Mouse (Mus musculus) limb, embryonic 14.5 days (tissue): ENCODE data around the gene Cacna1g. TPM values are rescaled to one million over a fixed set of nuclear protein-coding genes. Genes with fewer than 3 reads are reported as not detected.
"Not testable (repeated sequence)": the region's sequence is repeated elsewhere in the genome, so short reads cannot be mapped to it uniquely, and the experiment has no call there.

Experiments used
- ATAC-seq: fragments of 200-750 bp; cut with Nextera tagmentation; 2 replicates; pipeline ENCODE4 v1.8.0; 2017; ENCODE audit warnings: low read depth, moderate number of reproducible peaks, moderate TSS enrichment; ENCODE audit not compliant: low FRiP score
- DNase-seq: peaks from one replicate; pipeline ENCODE4 v3.0.0-alpha.2; 2015; ENCODE audit warnings: low spot score
- H3K27ac ChIP-seq: fragments of 300-500 bp; sonication (generic); replicated peaks from 2 replicates; pipeline ENCODE4 v1.5.1; 2014; ENCODE audit warnings: low read depth, mild to moderate bottlenecking, low read length, moderate library complexity, mixed read lengths
- H3K27me3 ChIP-seq: fragments of 300-500 bp; sonication (generic); 2 replicates; pipeline ENCODE4 v1.6.1; 2014; ENCODE audit warnings: low read length, mixed read lengths; ENCODE audit not compliant: control insufficient read depth, insufficient read depth
- H3K36me3 ChIP-seq: fragments of 300-500 bp; sonication (generic); 2 replicates; pipeline ENCODE4 v1.6.1; 2014; ENCODE audit warnings: mild to moderate bottlenecking, low read length, moderate library complexity, mixed read lengths; ENCODE audit not compliant: control insufficient read depth, insufficient read depth
- H3K4me1 ChIP-seq: fragments of 300-500 bp; sonication (generic); 2 replicates; pipeline ENCODE4 v1.6.1; 2014; ENCODE audit warnings: antibody characterized with exemption, low read length, mixed read lengths; ENCODE audit not compliant: control insufficient read depth, insufficient read depth
- H3K4me2 ChIP-seq: fragments of 300-500 bp; sonication (generic); replicated peaks from 2 replicates; pipeline ENCODE4 v1.6.1; 2014; ENCODE audit warnings: low read depth, mild to moderate bottlenecking, low read length, moderate library complexity; ENCODE audit not compliant: severe bottlenecking
- H3K4me3 ChIP-seq: fragments of 300-500 bp; sonication (generic); replicated peaks from 2 replicates; pipeline ENCODE4 v1.5.1; 2014; ENCODE audit warnings: low read length
- H3K9ac ChIP-seq: fragments of 300-500 bp; sonication (generic); 2 replicates; pipeline ENCODE4 v1.6.1; 2014; ENCODE audit warnings: mild to moderate bottlenecking, low read depth, low read length, moderate library complexity; ENCODE audit not compliant: severe bottlenecking
- H3K9me3 ChIP-seq: fragments of 300-500 bp; sonication (generic); 2 replicates; pipeline ENCODE4 v1.6.1; 2016; ENCODE audit warnings: low read length; ENCODE audit not compliant: control insufficient read depth
- POLR2A ChIP-seq: fragments of 200-500 bp; IDR thresholded peaks from 2 replicates; pipeline ENCODE4 v1.8.0; 2012; ENCODE audit warnings: inconsistent platforms, mild to moderate bottlenecking, moderate library complexity, borderline replicate concordance; ENCODE audit not compliant: insufficient read depth, insufficient read length; ENCODE audit errors: extremely low read depth
- WGBS: fragments of 180-500 bp; shearing (Covaris S2); extraction: QIAGEN DNeasy Blood & Tissue Kit; methylation state at CpG from one replicate; pipeline ENCODE4 v1.1.7; 2014; 5-methylcytosine and 5-hydroxymethylcytosine counted together
- polyA plus RNA-seq, 2 experiments: library from polyadenylated mRNA; depleted of rRNA in 1 of 2; stranded (reverse) in 1 of 2; unstranded in 1 of 2; fragments of >200 nt; fragmentation: Nextera tagmentation in 1 of 2; extraction: Ambion mirVana in 1 of 2; gene quantifications; 2 replicates each; pipeline versions ENCODE4 v1.2.1 to v1.2.3; 2012 to 2014

Gene Cacna1g
- polyA plus RNA-seq, 2 experiments: 49.0 to 449 TPM

GRCm38 (mm10) chr11:94400996-94401395 lies 73.0 kb downstream of the Cacna1g start:
- Histone ChIP-seq H3K36me3 (no peaks in the 10 kb centered on the region), H3K27ac (no peak overlapping the region), H3K27me3 (no peaks in the 10 kb centered on the region), H3K4me1 (peaks cover 13% of the 10 kb centered on the region), H3K9me3 (no peaks in the 10 kb centered on the region), H3K4me2 (no peak overlapping the region), H3K4me3 (no peak overlapping the region), H3K9ac (no peak overlapping the region)
- DNase-seq (no peak), ATAC-seq (no peak)
- WGBS: 70% methylated on average over 6 of the region's 6 CpGs
- no peak for TF ChIP-seq POLR2A

- no peaks in the 10 kb centered on the region for H3K27me3 ChIP-seq
- no peak overlapping the region for H3K4me3 ChIP-seq
- no peak overlapping the region for H3K27ac ChIP-seq
- no peak overlapping the region for H3K4me2 ChIP-seq
- H3K4me1 ChIP-seq: 0 out of 2 replicates have a peak, but pooled peaks cover 3% of the 10 kb centered on the region
- no peak overlapping the region for H3K9ac ChIP-seq
- H3K36me3 ChIP-seq: no peaks in the 10 kb centered on the region
- 89% methylated on average over 7 of the region's 7 CpGs for WGBS
- no peak for TF ChIP-seq POLR2A
- DNase-seq (no peak), ATAC-seq (no peak)
- H3K9me3 ChIP-seq: no peaks in the 10 kb centered on the region
Measured at GRCm38 (mm10) chr11:94394107-94394506, 79.9 kb downstream of the Cacna1g start.

GRCm38 (mm10) chr11:94393490-94393889 lies 80.5 kb downstream of the Cacna1g start:
- H3K4me1 ChIP-seq, H3K4me2 ChIP-seq, H3K9ac ChIP-seq, H3K27ac ChIP-seq, H3K9me3 ChIP-seq, DNase-seq, ATAC-seq, H3K27me3 ChIP-seq, H3K36me3 ChIP-seq, H3K4me3 ChIP-seq: not testable (repeated sequence)
- 88% methylated on average over 4 of the region's 4 CpGs for WGBS

GRCm38 (mm10) chr11:94392672-94393109 lies 81.3 kb downstream of the Cacna1g start, which contains the start of gene Abcc3:
Gene Abcc3, minus strand, starts transcription at chr11:94392997.
- H3K27ac ChIP-seq: no peak within 1 kb of the TSS
- TF ChIP-seq POLR2A: no peak
- H3K4me2 ChIP-seq: peak within 1 kb of the TSS; percentile 28
- 0 out of 2 replicates have a peak, but pooled peaks cover 3% of the 10 kb centered on the region for H3K4me1 ChIP-seq
- no peaks in the 10 kb centered on the region for H3K36me3 ChIP-seq
- ATAC-seq: no peak
- peak within 1 kb of the TSS; percentile 32 for H3K9ac ChIP-seq
- WGBS: 5% methylated on average over 20 of the region's 20 CpGs
- no peak for DNase-seq
- peak within 1 kb of the TSS; percentile 20 for H3K4me3 ChIP-seq
- H3K9me3 ChIP-seq: no peaks in the 10 kb centered on the region
- no peaks in the 10 kb centered on the region for H3K27me3 ChIP-seq

- Histone ChIP-seq H3K27me3 (no peaks in the 10 kb centered on the region), H3K4me2 (no peak overlapping the region), H3K4me1 (0 out of 2 replicates have a peak, but pooled peaks cover 3% of the 10 kb centered on the region), H3K9me3 (no peaks in the 10 kb centered on the region), H3K9ac (no peak overlapping the region), H3K36me3 (no peaks in the 10 kb centered on the region), H3K27ac (no peak overlapping the region), H3K4me3 (no peak overlapping the region)
- WGBS: 85% methylated on average over 10 of the region's 10 CpGs
- DNase-seq (no peak), ATAC-seq (no peak)
- no peak for TF ChIP-seq POLR2A
Measured at GRCm38 (mm10) chr11:94391661-94392060, 82.3 kb downstream of the Cacna1g start.

GRCm38 (mm10) chr11:94390825-94391224 lies 83.2 kb downstream of the Cacna1g start:
- H3K27ac ChIP-seq: no peak overlapping the region
- H3K4me1 ChIP-seq: peaks cover 10% of the 10 kb centered on the region; the same call in 1 of the 2 replicates
- H3K4me2 ChIP-seq: no peak overlapping the region
- H3K36me3 ChIP-seq: no peaks in the 10 kb centered on the region
- no peak for TF ChIP-seq POLR2A
- no peak for ATAC-seq
- H3K9me3 ChIP-seq: no peaks in the 10 kb centered on the region
- H3K4me3 ChIP-seq: no peak overlapping the region
- no peak for DNase-seq
- WGBS: 75% methylated on average over 6 of the region's 6 CpGs
- H3K9ac ChIP-seq: no peak overlapping the region
- no peaks in the 10 kb centered on the region for H3K27me3 ChIP-seq
